Mouse (Mus musculus) heart, embryonic 15.5 days (tissue): ENCODE measurements at regions not wholly inside any gene's neighbourhood (a gene's known extent, or its start where the extent isn't known, plus 50 kb on each side); places are given as distances from the start of the nearest gene placed in this dataset.
A peak's percentile ranks its signal among the peaks of the same experiment; 100 is the strongest.

ENCODE experiments used
- ATAC-seq: fragments of 200-750 bp; cut with Nextera tagmentation; replicated peaks from 2 replicates; pipeline ENCODE4 v1.8.0; 2017; ENCODE audit warnings: low read depth, moderate TSS enrichment; ENCODE audit not compliant: insufficient number of reproducible peaks, insufficient read depth, low FRiP score
- H3K27ac ChIP-seq: fragments of 300-500 bp; sonication (generic); 2 replicates; pipeline ENCODE4 v1.5.1; 2015; ENCODE audit warnings: mild to moderate bottlenecking, inconsistent platforms
- H3K27me3 ChIP-seq: fragments of 300-500 bp; sonication (generic); 2 replicates; pipeline ENCODE4 v1.6.1; 2015; ENCODE audit warnings: inconsistent platforms
- H3K36me3 ChIP-seq: fragments of 300-500 bp; sonication (generic); 2 replicates; pipeline ENCODE4 v1.6.1; 2015; ENCODE audit warnings: mild to moderate bottlenecking, inconsistent platforms
- H3K4me1 ChIP-seq: fragments of 300-500 bp; sonication (generic); replicated peaks from 2 replicates; pipeline ENCODE4 v1.6.1; 2015; ENCODE audit warnings: inconsistent platforms
- H3K4me2 ChIP-seq: fragments of 300-500 bp; sonication (generic); 2 replicates; pipeline ENCODE4 v1.6.1; 2015; ENCODE audit warnings: inconsistent platforms, mild to moderate bottlenecking, moderate library complexity
- H3K4me3 ChIP-seq: fragments of 300-500 bp; sonication (generic); 2 replicates; pipeline ENCODE4 v1.5.1; 2015; ENCODE audit warnings: mild to moderate bottlenecking, inconsistent platforms
- H3K9ac ChIP-seq: fragments of 300-500 bp; sonication (generic); 2 replicates; pipeline ENCODE4 v1.6.1; 2015; ENCODE audit warnings: mild to moderate bottlenecking, inconsistent platforms
- H3K9me3 ChIP-seq: fragments of 300-500 bp; sonication (generic); replicated peaks from 2 replicates; pipeline ENCODE4 v1.6.1; 2016; ENCODE audit warnings: inconsistent platforms
- WGBS: fragments of 180-500 bp; shearing (Covaris S2); methylation state at CpG from one replicate; pipeline ENCODE4 v1.1.7; 2015; ENCODE audit warnings: mixed read lengths; 5-methylcytosine and 5-hydroxymethylcytosine counted together

DNA sequence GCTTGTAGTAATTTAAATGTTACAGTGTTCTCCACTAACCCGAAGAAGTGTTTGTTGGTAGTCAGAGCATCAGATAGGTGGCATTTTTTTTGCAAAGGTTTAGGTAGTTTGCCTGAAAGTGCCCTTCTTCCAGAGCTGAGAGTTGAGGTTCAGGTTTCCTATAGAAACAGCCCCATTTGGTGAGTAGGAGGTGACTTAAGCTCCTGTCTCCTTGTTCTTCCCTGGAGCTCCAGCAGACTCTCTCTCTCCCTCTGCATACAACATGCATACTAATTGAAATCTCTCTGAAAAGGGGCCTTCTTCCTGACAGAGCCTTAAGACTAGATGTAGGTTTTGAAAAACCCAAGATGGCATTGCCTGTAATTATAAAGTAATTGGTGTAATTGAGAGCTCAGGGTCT, 161.3 kb downstream of the Spata19 start:
- WGBS, result 58% methylated on average over 1 of the region's 1 CpGs
- Histone ChIP-seq H3K27me3 (no peaks in the 10 kb centered on the region), H3K9ac (no peak overlapping the region), H3K9me3 (no peaks in the 10 kb centered on the region), H3K4me2 (no peak overlapping the region), H3K36me3 (no peaks in the 10 kb centered on the region), H3K27ac (no peak overlapping the region), H3K4me3 (no peak overlapping the region), H3K4me1 (no peaks in the 10 kb centered on the region)
- ATAC-seq, result no peak

DNA sequence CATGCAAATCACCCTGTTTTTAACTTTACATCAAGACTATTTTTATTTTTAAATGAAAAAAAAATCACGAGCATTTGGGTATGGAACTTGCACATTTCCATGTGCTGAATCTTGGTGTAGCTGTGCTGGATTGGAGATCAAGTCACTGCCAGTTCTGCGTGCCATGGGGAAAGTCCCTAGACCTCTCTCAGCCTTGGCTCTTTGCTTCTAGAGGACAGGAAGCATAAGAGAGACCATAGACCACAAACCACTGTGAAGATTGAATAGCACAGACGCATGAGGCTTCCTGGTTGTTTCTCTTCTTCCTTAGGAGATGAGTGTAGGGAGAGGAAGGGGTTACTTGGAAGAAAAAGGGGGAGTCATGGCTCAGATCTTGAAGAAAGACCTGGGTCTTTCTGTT, 161.7 kb downstream of the Spata19 start:
- Histone ChIP-seq H3K9ac (no peak overlapping the region), H3K4me2 (no peak overlapping the region), H3K4me1 (no peaks in the 10 kb centered on the region), H3K27me3 (no peaks in the 10 kb centered on the region), H3K9me3 (no peaks in the 10 kb centered on the region), H3K27ac (no peak overlapping the region), H3K4me3 (no peak overlapping the region), H3K36me3 (no peaks in the 10 kb centered on the region)
- no peak for ATAC-seq
- WGBS, result 62% methylated on average over 3 of the region's 3 CpGs

DNA sequence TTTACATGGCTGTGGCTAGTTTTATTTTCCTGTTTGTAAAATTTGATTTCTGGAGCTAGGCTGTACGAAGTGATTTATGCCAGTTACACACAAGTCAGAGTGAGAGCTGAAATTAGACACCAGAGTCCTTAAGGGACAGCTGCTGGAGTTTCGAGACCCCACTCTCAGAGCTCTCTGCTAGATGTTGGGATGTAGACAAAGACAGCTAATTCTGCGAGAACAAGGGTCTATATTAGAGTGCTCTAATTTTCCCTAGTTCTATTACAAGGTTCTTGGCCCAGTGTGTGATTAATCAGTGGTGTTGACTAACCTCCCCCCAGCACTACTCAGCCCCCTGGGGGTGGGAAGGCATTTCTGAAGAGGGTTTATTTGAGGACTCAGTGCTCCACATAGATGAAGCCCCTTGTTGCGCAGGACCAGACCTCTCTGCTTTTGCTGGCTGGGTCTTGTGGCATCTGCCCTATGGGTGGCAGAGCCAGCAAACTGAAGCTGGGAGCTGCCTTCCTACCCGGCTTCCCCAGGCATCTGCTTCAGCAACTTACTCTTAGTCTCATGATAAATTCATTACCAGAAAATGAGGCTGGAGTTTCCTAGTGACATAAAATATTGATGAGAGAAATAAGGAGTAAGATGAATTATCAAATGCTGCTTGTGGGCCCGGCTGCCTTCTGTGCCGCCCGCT, 171.9 kb downstream of the Spata19 start:
- Histone ChIP-seq H3K9ac (no peak overlapping the region), H3K4me3 (no peak overlapping the region), H3K36me3 (no peaks in the 10 kb centered on the region), H3K27ac (no peak overlapping the region), H3K4me1 (no peaks in the 10 kb centered on the region), H3K9me3 (no peaks in the 10 kb centered on the region), H3K4me2 (no peak overlapping the region), H3K27me3 (no peaks in the 10 kb centered on the region)
- WGBS, result 68% methylated on average over 8 of the region's 8 CpGs
- no peak for ATAC-seq

DNA sequence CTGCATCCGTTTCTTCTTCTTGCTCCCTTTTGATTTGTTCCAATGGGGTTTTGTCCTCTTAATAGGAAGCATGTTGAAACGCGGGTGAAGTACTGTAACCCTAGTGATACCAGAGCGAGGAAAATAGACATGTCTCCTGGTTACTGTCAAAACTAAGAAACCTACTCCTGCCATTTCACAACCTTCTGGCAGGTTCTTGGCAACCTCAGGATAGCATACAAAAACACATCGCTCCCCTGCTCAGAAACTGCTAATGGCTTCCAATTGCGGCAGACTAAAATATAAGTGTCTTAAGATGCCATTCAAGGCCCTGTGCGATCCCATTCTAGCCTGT, 172.4 kb downstream of the Spata19 start:
- ATAC-seq, result no peak
- Histone ChIP-seq H3K27ac (no peak overlapping the region), H3K27me3 (no peaks in the 10 kb centered on the region), H3K4me3 (no peak overlapping the region), H3K36me3 (no peaks in the 10 kb centered on the region), H3K4me1 (no peaks in the 10 kb centered on the region), H3K9ac (no peak overlapping the region), H3K9me3 (no peaks in the 10 kb centered on the region), H3K4me2 (no peak overlapping the region)
- 82% methylated on average over 7 of the region's 7 CpGs for WGBS

DNA sequence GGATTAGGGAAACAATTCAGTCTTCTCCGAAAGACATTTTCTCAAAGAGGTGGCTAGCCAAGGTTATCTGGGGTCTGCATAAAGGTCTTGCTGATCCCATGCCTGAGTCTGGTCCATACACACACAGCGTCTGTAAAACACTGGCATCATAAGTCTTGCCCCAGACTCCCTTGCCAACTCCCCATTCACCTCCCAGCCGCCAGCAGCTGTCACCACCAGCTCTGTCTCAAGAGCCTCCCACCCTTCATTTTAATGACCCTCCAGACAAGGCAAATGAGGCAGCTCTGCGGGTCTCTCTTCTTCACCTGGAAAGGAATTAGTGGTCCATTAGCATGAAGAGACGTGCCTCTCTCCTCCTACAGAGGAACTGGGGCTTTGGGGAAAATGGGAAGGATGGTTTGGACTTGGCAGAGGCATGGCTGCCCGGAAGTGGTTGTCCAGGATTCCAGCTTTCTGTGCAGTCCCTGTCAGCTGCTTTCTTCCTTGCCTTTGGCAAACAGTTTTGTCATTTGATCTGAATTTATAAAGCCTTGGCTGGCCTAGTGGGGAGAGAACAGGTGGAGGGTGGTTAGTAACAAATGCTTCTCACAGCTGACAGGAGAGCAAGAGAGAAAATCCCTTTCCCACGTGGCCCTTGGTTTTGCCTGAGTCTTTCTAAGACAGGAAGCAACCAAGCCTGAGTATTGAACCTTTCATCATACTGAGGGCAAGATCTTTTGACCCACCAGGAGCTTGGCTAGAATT, 173.3 kb upstream of the Opcml start:
- Histone ChIP-seq H3K36me3 (no peaks in the 10 kb centered on the region), H3K9me3 (no peaks in the 10 kb centered on the region), H3K27me3 (no peaks in the 10 kb centered on the region), H3K4me3 (no peak overlapping the region), H3K4me1 (no peaks in the 10 kb centered on the region), H3K9ac (no peak overlapping the region), H3K4me2 (no peak overlapping the region), H3K27ac (no peak overlapping the region)
- 35% methylated on average over 7 of the region's 7 CpGs for WGBS
- ATAC-seq, result no peak

DNA sequence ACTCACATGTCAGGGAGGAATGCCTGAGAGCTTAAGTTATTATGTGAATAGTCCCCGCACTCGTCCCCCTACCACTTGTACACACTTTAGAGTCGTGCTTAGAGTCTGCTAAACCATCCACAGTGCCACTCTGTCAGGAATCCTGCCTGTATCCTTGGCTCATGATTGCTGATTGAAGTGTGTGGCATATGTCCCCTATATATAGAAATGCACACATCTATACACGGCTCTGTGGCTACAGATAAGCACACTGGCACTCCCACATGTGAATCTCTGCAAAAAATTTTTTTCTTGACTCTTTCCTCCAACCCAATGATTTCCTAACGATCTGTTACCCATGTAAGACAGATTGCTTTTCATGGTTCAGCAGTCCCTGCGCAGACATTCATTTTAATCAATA, 155.7 kb upstream of the Opcml start:
- 52% methylated on average over 6 of the region's 6 CpGs for WGBS
- Histone ChIP-seq H3K27ac (no peak overlapping the region), H3K9me3 (no peaks in the 10 kb centered on the region), H3K27me3 (no peaks in the 10 kb centered on the region), H3K36me3 (no peaks in the 10 kb centered on the region), H3K4me1 (no peaks in the 10 kb centered on the region), H3K9ac (no peak overlapping the region), H3K4me2 (no peak overlapping the region), H3K4me3 (no peak overlapping the region)
- ATAC-seq, result no peak

DNA sequence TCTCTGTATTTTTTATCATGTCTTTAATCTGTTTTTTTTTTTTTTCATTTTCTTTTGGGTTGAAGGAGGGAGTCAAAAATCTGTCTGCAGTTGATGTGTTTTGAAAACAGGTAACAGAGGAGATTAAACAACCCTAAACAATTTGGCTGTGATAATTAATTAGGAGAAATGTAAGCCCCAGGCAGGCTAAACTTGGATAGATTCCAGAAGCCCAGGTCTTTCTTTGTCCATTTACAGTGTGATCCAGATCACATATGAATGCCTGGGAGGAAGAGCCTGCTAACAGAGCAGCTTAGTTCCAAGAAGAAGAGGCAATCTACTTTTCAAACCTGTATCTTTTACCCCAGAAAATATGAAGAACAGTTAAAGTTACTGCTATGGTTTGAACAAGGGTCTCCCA, 150.0 kb upstream of the Opcml start:
- no peak overlapping the region for H3K9ac ChIP-seq
- no peaks in the 10 kb centered on the region for H3K27me3 ChIP-seq
- H3K4me2 ChIP-seq, result no peak overlapping the region
- ATAC-seq, result no peak
- no peaks in the 10 kb centered on the region for H3K36me3 ChIP-seq
- H3K27ac ChIP-seq, result no peak overlapping the region
- no peak overlapping the region for H3K4me3 ChIP-seq
- no peaks in the 10 kb centered on the region for H3K9me3 ChIP-seq
- H3K4me1 ChIP-seq, result peaks cover 16% of the 10 kb centered on the region

DNA sequence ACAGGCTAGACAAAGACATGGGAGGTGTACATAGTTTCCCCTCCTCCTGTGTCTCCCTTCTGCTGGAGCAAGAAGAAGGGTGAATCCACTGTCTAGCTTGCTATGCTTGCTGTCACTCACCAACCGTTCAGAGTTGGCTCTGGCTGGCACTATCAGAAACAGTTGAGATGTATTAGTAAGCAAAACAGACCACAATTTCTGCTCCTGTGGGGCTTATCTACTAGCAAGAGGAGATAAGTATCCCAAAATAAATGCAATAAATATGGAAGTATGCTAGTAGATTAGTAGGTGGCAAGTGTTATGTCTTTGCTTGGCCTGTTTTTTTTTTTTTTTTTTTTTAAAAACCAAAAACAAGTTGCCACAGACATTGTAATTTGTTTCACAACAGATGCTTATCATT, 147.3 kb upstream of the Opcml start:
- no peak overlapping the region for H3K4me2 ChIP-seq
- peak overlapping the region; percentile 55; the same call in 1 of the 2 replicates for H3K27ac ChIP-seq
- no peaks in the 10 kb centered on the region for H3K27me3 ChIP-seq
- 18% methylated on average over 1 of the region's 1 CpGs for WGBS
- no peaks in the 10 kb centered on the region for H3K36me3 ChIP-seq
- peaks cover 16% of the 10 kb centered on the region for H3K4me1 ChIP-seq
- ATAC-seq, result no peak
- no peak overlapping the region for H3K4me3 ChIP-seq
- H3K9me3 ChIP-seq, result no peaks in the 10 kb centered on the region
- H3K9ac ChIP-seq, result no peak overlapping the region

DNA sequence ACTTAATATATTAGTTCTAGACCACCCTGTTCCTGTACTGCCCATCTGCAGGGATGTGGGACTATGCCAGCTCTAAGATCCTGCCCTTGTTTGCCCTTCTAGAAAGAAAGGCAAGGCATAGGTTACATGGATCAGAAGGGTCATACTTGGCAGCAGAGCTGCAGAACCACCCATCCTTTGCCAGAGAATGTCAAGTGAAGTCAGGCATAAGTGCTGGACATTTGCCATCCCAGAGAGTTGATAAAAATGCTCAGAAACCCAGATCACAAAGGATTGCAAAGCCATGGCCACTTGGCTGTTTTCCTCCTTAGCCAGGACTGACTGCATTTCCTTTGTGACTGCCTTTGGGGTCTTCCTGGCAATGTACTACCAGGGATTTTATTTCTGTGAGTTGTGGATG, 146.7 kb upstream of the Opcml start:
- peak overlapping the region; percentile 55; the same call in 1 of the 2 replicates for H3K27ac ChIP-seq
- no peaks in the 10 kb centered on the region for H3K9me3 ChIP-seq
- no peaks in the 10 kb centered on the region for H3K36me3 ChIP-seq
- H3K27me3 ChIP-seq, result no peaks in the 10 kb centered on the region
- H3K9ac ChIP-seq, result no peak overlapping the region
- H3K4me3 ChIP-seq, result no peak overlapping the region
- peaks cover 16% of the 10 kb centered on the region for H3K4me1 ChIP-seq
- ATAC-seq, result no peak
- H3K4me2 ChIP-seq, result no peak overlapping the region

DNA sequence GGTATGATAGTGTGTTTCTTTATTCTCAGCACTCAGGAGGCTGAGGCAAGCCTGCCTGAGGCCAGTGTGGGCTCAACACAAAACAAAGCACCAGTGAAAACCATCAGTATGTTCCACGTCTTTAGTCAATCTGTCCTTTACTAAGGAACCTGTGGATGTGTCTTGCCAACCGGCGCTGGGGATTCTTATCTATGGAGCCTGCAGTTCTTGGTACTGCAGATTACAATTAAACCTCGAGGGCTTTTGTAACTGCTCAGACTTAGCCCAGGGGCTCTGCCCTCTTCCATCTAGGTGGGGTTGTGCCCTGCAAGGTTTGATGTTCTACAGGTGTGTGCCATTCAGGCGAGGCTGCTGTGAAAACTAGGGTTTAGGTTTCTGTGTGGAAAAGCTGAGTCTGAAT, 145.1 kb upstream of the Opcml start:
- ATAC-seq, result no peak
- Histone ChIP-seq H3K4me3 (no peak overlapping the region), H3K27ac (no peak overlapping the region), H3K4me2 (no peak overlapping the region), H3K27me3 (no peaks in the 10 kb centered on the region), H3K9me3 (no peaks in the 10 kb centered on the region), H3K4me1 (peaks cover 16% of the 10 kb centered on the region), H3K9ac (no peak overlapping the region), H3K36me3 (no peaks in the 10 kb centered on the region)
- 58% methylated on average over 5 of the region's 5 CpGs for WGBS

DNA sequence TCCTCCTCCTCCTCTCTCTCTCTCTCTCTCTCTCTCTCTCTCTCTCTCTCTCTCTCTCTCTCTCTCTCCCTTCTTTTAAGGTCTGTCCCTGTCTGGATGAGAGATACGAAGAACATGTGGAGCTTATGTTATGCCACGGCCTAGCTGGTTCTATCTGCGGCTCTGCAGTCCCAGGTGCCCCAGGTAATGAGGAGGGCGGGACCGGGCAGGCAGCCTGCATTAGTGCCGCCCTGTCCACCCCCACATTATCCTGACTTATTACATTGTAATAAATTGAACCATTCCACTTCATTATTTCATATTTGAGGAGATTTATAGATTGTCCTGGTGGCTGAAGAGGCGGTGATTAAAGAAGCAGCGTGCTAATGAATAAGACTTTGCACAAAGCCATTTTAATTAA, 144.5 kb upstream of the Opcml start:
- peaks cover 16% of the 10 kb centered on the region for H3K4me1 ChIP-seq
- H3K4me3 ChIP-seq, result no peak overlapping the region
- H3K36me3 ChIP-seq, result no peaks in the 10 kb centered on the region
- no peaks in the 10 kb centered on the region for H3K27me3 ChIP-seq
- H3K9me3 ChIP-seq, result no peaks in the 10 kb centered on the region
- 83% methylated on average over 8 of the region's 8 CpGs for whole genome bisulfite sequencing
- H3K27ac ChIP-seq, result no peak overlapping the region
- no peak overlapping the region for H3K9ac ChIP-seq
- H3K4me2 ChIP-seq, result no peak overlapping the region
- no peak for ATAC-seq

DNA sequence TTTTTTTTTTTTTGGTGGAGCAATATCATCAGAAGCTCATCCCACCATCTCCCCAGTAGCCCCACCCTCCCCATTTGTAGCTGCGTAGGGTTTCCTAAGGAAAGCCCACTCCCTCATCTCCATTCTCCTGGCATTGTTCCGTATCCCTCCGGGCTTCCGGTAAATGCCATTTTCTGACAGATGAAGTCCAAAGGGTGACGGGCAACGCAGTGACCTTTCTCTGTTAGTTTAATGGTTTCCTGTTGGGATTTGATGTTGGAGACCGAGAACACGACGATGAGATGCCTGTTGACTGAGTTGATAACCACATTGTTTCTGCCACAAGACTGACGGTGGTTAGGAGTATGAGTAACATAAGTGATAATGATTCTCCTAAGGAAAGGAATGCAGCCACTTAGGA, 143.6 kb upstream of the Opcml start:
- Histone ChIP-seq H3K27me3 (no peaks in the 10 kb centered on the region), H3K27ac (no peak overlapping the region), H3K4me2 (no peak overlapping the region), H3K9ac (no peak overlapping the region), H3K36me3 (no peaks in the 10 kb centered on the region), H3K4me1 (peaks cover 16% of the 10 kb centered on the region), H3K9me3 (no peaks in the 10 kb centered on the region), H3K4me3 (no peak overlapping the region)
- 57% methylated on average over 10 of the region's 10 CpGs for WGBS
- ATAC-seq, result no peak
